Mouse (Mus musculus) intestine, embryonic 14.5 days (tissue): ENCODE data around the gene Cxcl10. TPM values are rescaled to one million over a fixed set of nuclear protein-coding genes. Genes with fewer than 3 reads are reported as not detected.

Experiments used
- ATAC-seq: fragments of 200-750 bp; cut with Nextera tagmentation; replicated peaks from 2 replicates; pipeline ENCODE4 v1.8.0; 2017; ENCODE audit warnings: low read depth, moderate number of reproducible peaks, moderate TSS enrichment, moderate library complexity; ENCODE audit not compliant: low FRiP score, low TSS enrichment
- DNase-seq: peaks from one replicate; pipeline ENCODE4 v3.0.0-alpha.2; 2018; ENCODE audit warnings: low spot score
- H3K27ac ChIP-seq: fragments of 300-500 bp; sonication (generic); 2 replicates; pipeline ENCODE4 v1.5.1; 2014; ENCODE audit warnings: low read depth, mild to moderate bottlenecking, control low read depth
- H3K27me3 ChIP-seq: fragments of 300-500 bp; sonication (generic); replicated peaks from 2 replicates; pipeline ENCODE4 v1.6.1; 2014; ENCODE audit warnings: low read length, control low read depth; ENCODE audit not compliant: control insufficient read depth, insufficient read depth
- H3K36me3 ChIP-seq: fragments of 300-500 bp; sonication (generic); 2 replicates; pipeline ENCODE4 v1.6.1; 2014; ENCODE audit warnings: low read length, control low read depth; ENCODE audit not compliant: control insufficient read depth, insufficient read depth
- H3K4me1 ChIP-seq: fragments of 300-500 bp; sonication (generic); replicated peaks from 2 replicates; pipeline ENCODE4 v1.6.1; 2014; ENCODE audit warnings: low read length, control low read depth, mixed read lengths; ENCODE audit not compliant: control insufficient read depth, insufficient read depth
- H3K4me2 ChIP-seq: fragments of 300-500 bp; sonication (generic); 2 replicates; pipeline ENCODE4 v1.6.1; 2014; ENCODE audit warnings: low read length
- H3K4me3 ChIP-seq: fragments of 300-500 bp; sonication (generic); 2 replicates; pipeline ENCODE4 v1.5.1; 2014; ENCODE audit warnings: low read depth, low read length, control low read depth, mixed read lengths
- H3K9ac ChIP-seq: fragments of 300-500 bp; sonication (generic); 2 replicates; pipeline ENCODE4 v1.6.1; 2014; ENCODE audit warnings: mild to moderate bottlenecking, low read length
- H3K9me3 ChIP-seq: fragments of 300-500 bp; sonication (generic); 2 replicates; pipeline ENCODE4 v1.6.1; 2016; ENCODE audit warnings: low read length, control low read depth; ENCODE audit not compliant: control insufficient read depth
- WGBS: fragments of 180-500 bp; shearing (Covaris S2); extraction: QIAGEN DNeasy Blood & Tissue Kit; methylation state at CpG from one replicate; pipeline ENCODE4 v1.1.7; 2014; 5-methylcytosine and 5-hydroxymethylcytosine counted together
- polyA plus RNA-seq: library from polyadenylated mRNA; unstranded; fragments of >200 nt; fragmentation: Nextera tagmentation; extraction: Ambion mirVana; gene quantifications from 2 replicates; pipeline ENCODE4 v1.2.1, GENCODE M21; 2014

Cxcl10 gene
- polyA plus RNA-seq, 1 experiment from 2014 or later, result 3.3 TPM

DNA sequence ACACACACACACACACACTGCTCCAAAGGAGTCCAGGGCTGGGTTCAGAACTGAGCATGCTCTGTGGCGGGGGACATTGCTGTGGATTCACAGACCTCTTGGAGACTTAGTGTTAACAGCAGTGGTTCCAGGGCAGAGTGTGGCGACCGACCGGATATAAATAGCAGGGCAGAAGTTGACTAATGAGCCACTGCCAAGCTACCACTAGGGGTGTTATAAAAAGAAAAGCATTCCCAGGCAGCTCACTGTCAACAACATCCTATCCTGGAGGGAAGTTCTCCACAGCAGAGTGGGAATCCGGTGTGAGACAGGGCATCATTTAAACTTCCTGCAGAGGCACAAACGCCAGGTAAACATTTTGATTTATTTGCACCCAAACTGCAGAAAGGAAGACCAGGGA is 38.0 kb upstream of the Cxcl10 start:
- H3K4me2 ChIP-seq, result no peak overlapping the region
- H3K4me3 ChIP-seq, result no peak overlapping the region
- peaks cover 14% of the 10 kb centered on the region for H3K27me3 ChIP-seq
- no peak for DNase-seq
- H3K9me3 ChIP-seq, result no peaks in the 10 kb centered on the region
- no peaks in the 10 kb centered on the region for H3K4me1 ChIP-seq
- no peak for ATAC-seq
- 24% methylated on average over 6 of the region's 6 CpGs for WGBS
- no peaks in the 10 kb centered on the region for H3K36me3 ChIP-seq
- H3K9ac ChIP-seq, result no peak overlapping the region
- H3K27ac ChIP-seq, result no peak overlapping the region

DNA sequence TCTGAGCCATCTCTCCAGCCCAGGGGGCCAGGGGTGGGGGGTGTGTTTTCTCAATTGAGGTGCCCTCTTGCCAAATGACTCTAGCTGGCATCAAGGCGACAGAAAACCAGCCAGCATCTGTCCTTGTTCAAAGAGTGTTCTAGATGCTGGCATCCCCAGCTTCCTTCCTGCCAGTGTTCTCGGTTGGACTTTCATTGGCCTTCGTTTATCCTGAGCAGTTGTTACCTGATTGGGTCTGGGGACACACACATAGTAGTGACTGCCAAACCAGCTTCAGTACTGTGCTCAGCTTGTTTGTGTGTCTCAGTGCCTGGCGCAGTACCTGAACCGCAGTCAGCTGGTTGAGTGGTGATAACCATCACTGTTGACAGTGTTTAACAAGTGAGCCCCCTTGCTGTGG is 37.4 kb upstream of the Cxcl10 start:
- no peaks in the 10 kb centered on the region for H3K9me3 ChIP-seq
- DNase-seq (no peak), ATAC-seq (no peak)
- no peaks in the 10 kb centered on the region for H3K36me3 ChIP-seq
- H3K4me3 ChIP-seq, result no peak overlapping the region
- no peak overlapping the region for H3K27ac ChIP-seq
- H3K27me3 ChIP-seq, result peaks cover 9% of the 10 kb centered on the region
- no peak overlapping the region for H3K9ac ChIP-seq
- 83% methylated on average over 5 of the region's 5 CpGs for WGBS
- no peaks in the 10 kb centered on the region for H3K4me1 ChIP-seq
- no peak overlapping the region for H3K4me2 ChIP-seq

DNA sequence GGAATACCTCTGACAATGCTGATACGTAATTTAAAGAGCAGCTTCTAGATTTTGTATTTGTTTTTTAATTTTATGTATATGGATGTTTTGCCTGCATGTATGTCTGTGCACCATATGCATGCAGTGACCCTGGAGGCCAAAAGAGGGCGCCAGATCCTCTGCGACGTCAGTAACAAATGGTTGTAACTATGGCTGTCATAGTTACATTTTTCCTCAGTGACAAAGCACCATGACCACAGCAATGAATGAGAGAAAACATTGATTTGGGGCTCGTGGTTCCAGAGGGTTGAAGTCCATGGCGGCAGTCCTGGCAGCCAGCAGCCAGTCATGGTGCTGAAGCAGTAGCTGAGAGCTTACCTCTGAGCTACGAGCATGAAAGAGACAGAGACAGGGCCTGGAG is 36.2 kb upstream of the Cxcl10 start:
- Histone ChIP-seq H3K9me3 (no peaks in the 10 kb centered on the region), H3K4me3 (no peak overlapping the region), H3K27me3 (0 out of 2 replicates have a peak, but pooled peaks cover under 1% of the 10 kb centered on the region), H3K4me2 (no peak overlapping the region), H3K9ac (no peak overlapping the region), H3K27ac (no peak overlapping the region), H3K4me1 (no peaks in the 10 kb centered on the region), H3K36me3 (no peaks in the 10 kb centered on the region)
- ATAC-seq, result no peak
- DNase-seq, result no peak
- 62% methylated on average over 7 of the region's 7 CpGs for WGBS

DNA sequence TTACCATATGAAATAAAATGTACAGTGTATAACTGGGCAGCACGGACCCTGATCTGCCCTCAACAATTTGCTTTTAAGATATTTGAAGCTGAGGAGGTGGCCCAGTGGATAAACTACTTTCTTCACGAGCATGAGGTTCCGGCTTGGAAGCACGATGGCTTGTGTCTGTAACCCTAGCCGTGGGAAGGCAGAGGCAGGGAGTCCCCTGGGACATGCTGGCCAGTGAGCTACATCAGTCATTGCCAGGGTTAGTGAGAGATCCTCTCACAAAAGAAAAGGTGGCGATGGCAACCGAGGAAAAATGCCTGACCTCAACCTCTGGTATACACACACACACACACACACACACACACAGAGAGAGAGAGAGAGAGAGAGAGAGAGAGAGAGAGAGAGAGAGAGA is 35.1 kb upstream of the Cxcl10 start:
- Histone ChIP-seq H3K9ac (no peak overlapping the region), H3K27me3 (no peaks in the 10 kb centered on the region), H3K4me1 (no peaks in the 10 kb centered on the region), H3K27ac (no peak overlapping the region), H3K9me3 (no peaks in the 10 kb centered on the region), H3K4me3 (no peak overlapping the region), H3K36me3 (no peaks in the 10 kb centered on the region), H3K4me2 (no peak overlapping the region)
- DNase-seq, result no peak
- ATAC-seq, result no peak
- 47% methylated on average over 7 of the region's 7 CpGs for WGBS

DNA sequence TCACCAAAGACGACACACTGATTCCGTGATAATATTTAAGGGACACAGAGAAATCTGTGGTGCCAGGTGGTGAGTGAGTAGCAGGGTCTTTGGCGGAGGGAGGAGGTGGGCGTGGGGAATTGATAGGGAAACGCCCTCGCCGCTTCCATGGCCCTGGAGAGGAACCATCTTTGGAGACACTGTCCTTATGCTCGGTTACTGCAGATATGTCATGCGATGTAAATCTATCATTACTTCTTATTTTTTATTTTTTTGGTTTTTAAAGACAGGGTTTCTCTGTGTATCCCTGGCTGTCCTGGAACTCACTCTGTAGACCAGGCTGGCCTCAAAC is 33.6 kb upstream of the Cxcl10 start:
- Histone ChIP-seq H3K27ac (no peak overlapping the region), H3K9me3 (no peaks in the 10 kb centered on the region), H3K9ac (no peak overlapping the region), H3K4me3 (no peak overlapping the region), H3K27me3 (no peaks in the 10 kb centered on the region), H3K36me3 (no peaks in the 10 kb centered on the region), H3K4me1 (peaks cover 8% of the 10 kb centered on the region; the same call in 1 of the 2 replicates), H3K4me2 (no peak overlapping the region)
- DNase-seq (peak; percentile 49), ATAC-seq (0 out of 2 replicates have a peak, but pooled peaks have one; percentile 17)
- 62% methylated on average over 9 of the region's 9 CpGs for WGBS

DNA sequence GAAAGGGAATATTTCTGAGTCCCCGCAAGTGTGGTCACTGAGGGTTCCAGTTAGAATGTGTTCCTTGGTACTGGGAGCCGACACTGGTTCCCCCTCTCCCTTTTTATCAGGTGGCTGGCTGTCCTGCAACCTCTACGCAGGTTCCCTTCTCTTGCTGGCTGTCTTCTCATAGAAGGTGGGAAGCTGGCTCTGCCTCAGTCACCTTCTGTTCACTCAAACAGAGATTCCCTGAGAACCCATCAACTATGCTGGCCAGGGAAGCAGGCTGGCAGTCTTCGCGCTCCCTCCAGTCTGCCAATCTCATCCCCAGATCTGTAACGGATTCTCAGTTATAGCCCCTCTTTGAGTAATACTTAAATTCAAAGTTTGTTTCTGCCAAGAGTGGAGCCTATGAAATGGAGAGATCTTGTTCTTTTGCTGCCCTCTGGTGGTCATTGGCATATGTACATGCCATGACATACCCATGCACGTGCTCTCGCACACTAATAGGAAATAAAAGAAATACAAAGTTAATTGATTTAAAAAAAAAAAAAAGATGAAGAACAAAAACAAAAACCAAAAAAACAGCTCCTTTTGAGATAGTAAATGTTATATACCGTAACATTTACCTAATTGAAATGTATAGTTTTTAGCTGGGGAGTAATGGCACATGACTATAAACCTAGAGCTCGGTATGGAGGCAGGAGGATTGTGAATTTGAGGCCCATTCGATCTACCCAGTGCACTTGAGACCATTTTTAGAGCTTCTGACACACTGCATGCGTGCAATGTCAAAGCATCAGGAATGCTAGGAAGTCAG is 33.1 kb upstream of the Cxcl10 start:
- peak; percentile 86 for DNase-seq
- H3K27me3 ChIP-seq, result no peaks in the 10 kb centered on the region
- peaks cover 14% of the 10 kb centered on the region; the same call in 1 of the 2 replicates for H3K4me1 ChIP-seq
- H3K36me3 ChIP-seq, result no peaks in the 10 kb centered on the region
- H3K4me2 ChIP-seq, result no peak overlapping the region
- H3K4me3 ChIP-seq, result no peak overlapping the region
- peak; percentile 64; the same call in 1 of the 2 replicates for ATAC-seq
- H3K9ac ChIP-seq, result no peak overlapping the region
- 36% methylated on average over 12 of the region's 12 CpGs for WGBS
- no peaks in the 10 kb centered on the region for H3K9me3 ChIP-seq
- no peak overlapping the region for H3K27ac ChIP-seq

DNA sequence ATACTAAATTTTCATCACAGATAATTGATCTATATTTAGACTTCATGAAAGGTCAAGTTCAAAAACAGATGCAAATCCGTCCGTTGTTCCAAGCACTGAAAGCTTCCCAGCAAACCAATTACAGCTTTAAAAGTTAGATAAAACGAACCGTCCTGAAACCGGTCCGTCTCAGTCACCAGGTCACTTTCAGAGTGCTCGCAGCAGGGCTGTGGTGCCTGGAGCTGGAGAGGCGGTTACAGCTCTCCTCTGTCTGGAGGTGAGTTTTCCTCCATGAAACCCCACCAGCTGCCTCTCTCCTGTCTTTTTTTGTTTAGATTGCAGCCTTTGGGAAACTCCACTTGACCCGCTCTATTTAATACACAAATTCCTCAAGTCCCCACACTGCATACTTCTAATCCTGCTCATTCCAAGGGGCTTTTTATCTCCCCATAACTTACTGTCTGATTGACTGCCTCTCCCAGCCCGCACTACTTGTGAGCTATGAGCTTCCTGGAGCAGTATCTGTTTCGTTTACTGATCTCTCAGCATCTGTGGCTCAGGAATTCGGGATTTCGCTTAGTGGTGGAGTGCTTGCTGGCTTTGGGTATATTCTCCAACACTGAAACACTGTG is 28.2 kb upstream of the Cxcl10 start:
- Histone ChIP-seq H3K4me3 (no peak overlapping the region), H3K9ac (no peak overlapping the region), H3K4me2 (peak overlapping the region; percentile 24), H3K27me3 (no peaks in the 10 kb centered on the region), H3K27ac (peak overlapping the region; percentile 14; the same call in 1 of the 2 replicates), H3K4me1 (peaks cover 28% of the 10 kb centered on the region; the same call in 1 of the 2 replicates), H3K9me3 (no peaks in the 10 kb centered on the region), H3K36me3 (no peaks in the 10 kb centered on the region)
- 11% methylated on average over 13 of the region's 13 CpGs for WGBS
- DNase-seq (peak; percentile 56), ATAC-seq (0 out of 2 replicates have a peak, but pooled peaks have one; percentile 13)

DNA sequence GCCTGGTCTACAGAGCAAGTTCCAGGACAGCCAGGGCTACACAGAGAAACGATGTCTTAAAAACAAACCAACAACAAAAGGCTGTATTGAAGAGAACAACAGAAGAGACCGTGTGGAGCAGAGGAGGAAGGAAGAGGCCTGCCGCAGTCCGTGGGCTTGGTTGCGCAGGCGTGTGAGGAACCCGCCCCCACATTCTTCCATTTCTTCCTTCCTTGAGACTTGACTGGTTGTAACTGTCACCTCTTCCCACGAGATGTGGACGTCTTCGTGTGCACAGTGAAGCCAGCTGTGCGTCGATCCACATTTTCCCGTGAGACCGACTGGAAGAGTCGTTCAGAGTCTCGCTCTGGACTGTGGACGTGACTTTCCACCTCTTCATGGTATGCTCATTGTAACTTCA is 26.7 kb upstream of the Cxcl10 start:
- Histone ChIP-seq H3K4me3 (no peak overlapping the region), H3K27me3 (no peaks in the 10 kb centered on the region), H3K4me2 (no peak overlapping the region), H3K4me1 (peaks cover 28% of the 10 kb centered on the region; the same call in 1 of the 2 replicates), H3K36me3 (no peaks in the 10 kb centered on the region), H3K9ac (no peak overlapping the region), H3K9me3 (no peaks in the 10 kb centered on the region), H3K27ac (no peak overlapping the region; the same call in 1 of the 2 replicates)
- no peak for DNase-seq
- no peak for ATAC-seq
- 83% methylated on average over 17 of the region's 17 CpGs for WGBS
